ENCODE assay signal across 8 mouse cellular contexts in the genomic region with DNA sequence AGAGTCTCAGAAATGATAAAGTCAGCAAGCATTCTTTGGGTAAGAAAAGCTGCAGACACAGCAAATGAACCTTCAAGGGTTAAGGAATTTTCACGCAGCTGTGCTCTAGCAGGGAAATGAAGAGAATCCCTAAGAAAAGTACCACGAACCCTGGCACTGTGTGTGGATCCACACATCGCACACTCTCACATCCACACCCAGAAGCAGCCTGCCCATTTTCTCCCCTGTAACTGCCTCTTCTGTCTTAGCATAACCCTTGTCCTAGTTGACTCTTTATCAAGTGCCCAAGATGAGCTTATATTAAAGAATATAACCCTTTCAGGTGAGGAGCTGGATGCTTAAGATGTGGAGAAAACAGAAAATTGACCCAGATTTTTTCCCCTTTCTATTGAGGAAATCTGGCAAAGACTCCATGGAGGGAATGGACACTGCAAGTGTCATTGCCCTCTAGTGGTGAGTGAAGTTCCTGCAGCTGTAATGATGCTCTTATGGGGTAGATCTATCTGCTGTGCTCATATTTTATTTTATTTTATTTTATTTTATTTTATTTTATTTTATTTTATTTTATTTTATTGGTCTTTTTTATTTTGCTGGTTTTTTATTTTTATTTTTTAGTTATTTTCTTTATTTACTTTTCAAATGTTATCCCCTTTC.
DNase-seq lines count a peak whose midpoint lies in the region; ATAC-seq lines count a peak whose summit lies in the region.

No protein-coding gene starts in this region.

- DNase-seq in hindbrain, embryonic 10.5 days (ENCODE audit: low spot score), result peak; percentile 35
- peak; percentile 42 for DNase-seq in 416B (ENCODE audit: low read depth)
- peak; percentile 1 for DNase-seq in MEL-GATA-1-ER (ENCODE audit: extremely low read depth, low read depth)
- peak; percentile 81 for DNase-seq in embryonic facial prominence, embryonic 11.5 days (ENCODE audit: low spot score)
- DNase-seq in kidney, postnatal 14 days, result peak; percentile 43
- DNase-seq in naive thymus-derived CD4-positive, alpha-beta T cell, adult 2 months (ENCODE audit: low read depth), result peak; percentile 10
- no peak for DNase-seq in MN1 (ENCODE audit: low spot score)

- no peaks in the 10 kb centered on the region for H3K27me3 ChIP-seq in hindbrain, embryonic 10.5 days (ENCODE audit: insufficient read depth, poor library complexity, severe bottlenecking)
- H3K27me3 ChIP-seq in hindbrain, embryonic 16.5 days (replicated peaks; ENCODE audit: control insufficient read depth, insufficient read depth, low read length), result no peaks in the 10 kb centered on the region
- H3K27me3 ChIP-seq in embryonic facial prominence, embryonic 11.5 days (ENCODE audit: control insufficient read depth, insufficient read depth, low read length), result no peaks in the 10 kb centered on the region

- H3K4me1 ChIP-seq in hindbrain, embryonic 10.5 days (replicated peaks), result no peaks in the 10 kb centered on the region
- no peaks in the 10 kb centered on the region for H3K4me1 ChIP-seq in hindbrain, embryonic 16.5 days (ENCODE audit: control insufficient read depth, insufficient read depth, low read depth, low read length)
- H3K4me1 ChIP-seq in embryonic facial prominence, embryonic 11.5 days (ENCODE audit: control insufficient read depth, insufficient read depth, low read length), result no peaks in the 10 kb centered on the region

- no peak for ATAC-seq in hindbrain, embryonic 16.5 days
- ATAC-seq in embryonic facial prominence, embryonic 11.5 days (replicated peaks; ENCODE audit: insufficient number of reproducible peaks, low FRiP score, low TSS enrichment, low read depth), result 0 out of 2 replicates have a peak, but pooled peaks have one; percentile 81

- H3K9me3 ChIP-seq in hindbrain, embryonic 10.5 days, result no peaks in the 10 kb centered on the region
- H3K9me3 ChIP-seq in hindbrain, embryonic 16.5 days (ENCODE audit: control insufficient read depth, low read length), result no peaks in the 10 kb centered on the region
- H3K9me3 ChIP-seq in embryonic facial prominence, embryonic 11.5 days (replicated peaks; ENCODE audit: control insufficient read depth, low read length), result no peaks in the 10 kb centered on the region

- no peak overlapping the region for H3K4me2 ChIP-seq in hindbrain, embryonic 16.5 days (ENCODE audit: low read length)
- H3K4me2 ChIP-seq in embryonic facial prominence, embryonic 11.5 days (ENCODE audit: low read depth, low read length), result no peak overlapping the region

- H3K4me3 ChIP-seq in hindbrain, embryonic 10.5 days, result no peak overlapping the region
- no peak overlapping the region for H3K4me3 ChIP-seq in hindbrain, embryonic 16.5 days (ENCODE audit: low read length)
- no peak overlapping the region for H3K4me3 ChIP-seq in embryonic facial prominence, embryonic 11.5 days (ENCODE audit: low read depth, low read length)

- H3K9ac ChIP-seq in hindbrain, embryonic 16.5 days (ENCODE audit: low read depth, low read length), result no peak overlapping the region
- H3K9ac ChIP-seq in embryonic facial prominence, embryonic 11.5 days (replicated peaks; ENCODE audit: low read length), result no peak overlapping the region

- 88% methylated on average over 3 of the region's 3 CpGs for WGBS in hindbrain, embryonic 10.5 days
- 81% methylated on average over 3 of the region's 3 CpGs for WGBS in hindbrain, embryonic 16.5 days
- WGBS in embryonic facial prominence, embryonic 11.5 days, result 90% methylated on average over 3 of the region's 3 CpGs

- no peak overlapping the region for H3K27ac ChIP-seq in hindbrain, embryonic 10.5 days
- H3K27ac ChIP-seq in hindbrain, embryonic 16.5 days (ENCODE audit: low read depth, low read length), result no peak overlapping the region
- no peak overlapping the region for H3K27ac ChIP-seq in embryonic facial prominence, embryonic 11.5 days (replicated peaks; ENCODE audit: low read depth, low read length)

- no peaks in the 10 kb centered on the region for H3K36me3 ChIP-seq in hindbrain, embryonic 10.5 days
- no peaks in the 10 kb centered on the region for H3K36me3 ChIP-seq in hindbrain, embryonic 16.5 days (ENCODE audit: control insufficient read depth, insufficient read depth, low read length)
- H3K36me3 ChIP-seq in embryonic facial prominence, embryonic 11.5 days (replicated peaks; ENCODE audit: control insufficient read depth, insufficient read depth, low read depth, low read length), result no peaks in the 10 kb centered on the region
